ENCODE assay signal across 35 mouse cellular contexts in genomic region chr3:90607361-90607760, GRCm38 (mm10). TPM values are rescaled to one million over a fixed set of nuclear protein-coding genes. Genes with fewer than 3 reads are reported as not detected.
A peak's percentile ranks its signal among the peaks of the same experiment; 100 is the strongest.
DNase-seq lines count a peak whose midpoint lies in the region; ATAC-seq and TF ChIP-seq lines count a peak whose summit lies in the region.
"Had no signal": no experiment of that assay in that cellular context is flagged by ENCODE, and none has a peak within 500 bp of the region (broad histone marks: within the 10 kb centered on the region; RNA-seq: fewer than 3 reads in every experiment).

No protein-coding gene starts in this region.

- peaks cover 39% of the 10 kb centered on the region for H3K4me1 ChIP-seq in limb, embryonic 15.5 days
- H3K4me1 ChIP-seq in limb, embryonic 10.5 days: peaks cover 43% of the 10 kb centered on the region
- peaks cover 41% of the 10 kb centered on the region for H3K4me1 ChIP-seq in embryonic facial prominence, embryonic 10.5 days

- H3K9me3 ChIP-seq in limb, embryonic 15.5 days: no peaks in the 10 kb centered on the region
- no peaks in the 10 kb centered on the region for H3K9me3 ChIP-seq in limb, embryonic 10.5 days (replicated peaks)
- H3K9me3 ChIP-seq in embryonic facial prominence, embryonic 10.5 days: no peaks in the 10 kb centered on the region
- H3K9me3 ChIP-seq: heart, embryonic 10.5 days; heart, embryonic 13.5 days; hindbrain, embryonic 12.5 days; hindbrain, embryonic 15.5 days had no signal

- no peak overlapping the region for H3K4me3 ChIP-seq in gastrocnemius, adult 2 months
- no peak overlapping the region for H3K4me3 ChIP-seq in limb, embryonic 15.5 days
- H3K4me3 ChIP-seq in limb, embryonic 10.5 days: no peak overlapping the region
- no peak overlapping the region for H3K4me3 ChIP-seq in embryonic facial prominence, embryonic 10.5 days
- H3K4me3 ChIP-seq: heart, embryonic 10.5 days; heart, embryonic 13.5 days; hindbrain, embryonic 12.5 days; hindbrain, embryonic 15.5 days had no signal

- no peaks in the 10 kb centered on the region for H3K36me3 ChIP-seq in limb, embryonic 15.5 days
- H3K36me3 ChIP-seq in limb, embryonic 10.5 days: no peaks in the 10 kb centered on the region
- no peaks in the 10 kb centered on the region for H3K36me3 ChIP-seq in embryonic facial prominence, embryonic 10.5 days (replicated peaks)
- H3K36me3 ChIP-seq: heart, embryonic 10.5 days; heart, embryonic 13.5 days; hindbrain, embryonic 12.5 days; hindbrain, embryonic 15.5 days had no signal

- DNase-seq in gastrocnemius, adult 2 months: no peak
- DNase-seq in gastrocnemius, postnatal 10 days: no peak
- no peak for DNase-seq in limb, embryonic 10.5 days (ENCODE audit: low spot score)
- no peak for DNase-seq in embryonic facial prominence, embryonic 10.5 days (ENCODE audit: low spot score)
- no peak for DNase-seq in adrenal gland, postnatal 25 days
- no peak for DNase-seq in adrenal gland, adult 18-20 months (ENCODE audit: low spot score in 2 of 2)
- DNase-seq in thymus, postnatal 10 days (ENCODE audit: low spot score in 2 of 2): no peak
- DNase-seq: adrenal gland, adult 2 months; adrenal gland, postnatal 14 days; cerebellum, adult 11-12 months; cerebellum, adult 9-10 months; cerebellum, postnatal 14 days; forebrain, postnatal 0 days; gastrocnemius, postnatal 36 days; heart, postnatal 14 days; kidney, adult 2 months had no signal

- no peak overlapping the region for H3K4me2 ChIP-seq in limb, embryonic 15.5 days
- H3K4me2 ChIP-seq: heart, embryonic 13.5 days; hindbrain, embryonic 12.5 days; hindbrain, embryonic 15.5 days had no signal

- H3K27ac ChIP-seq in gastrocnemius, adult 2 months: peak overlapping the region; percentile 84
- peak overlapping the region; percentile 57 for H3K27ac ChIP-seq in limb, embryonic 15.5 days
- no peak overlapping the region for H3K27ac ChIP-seq in limb, embryonic 10.5 days
- H3K27ac ChIP-seq in embryonic facial prominence, embryonic 10.5 days (replicated peaks): peak overlapping the region; percentile 48; the same call in 1 of the 2 replicates
- H3K27ac ChIP-seq: heart, embryonic 10.5 days; heart, embryonic 13.5 days; hindbrain, embryonic 12.5 days; hindbrain, embryonic 15.5 days had no signal

- ATAC-seq in limb, embryonic 15.5 days (ENCODE audit: insufficient number of reproducible peaks, low FRiP score, low TSS enrichment, low read depth): no peak
- ATAC-seq: forebrain, embryonic 14.5 days; forebrain, postnatal 0 days; intestine, postnatal 0 days; Patski had no signal

- intact Hi-C loops in gastrocnemius, adult 2 months (cut with DNase I): no loop called here

- no peak for TF ChIP-seq CTCF in gastrocnemius, adult 2 months (IDR thresholded peaks at IDR 0.05)

- 82% methylated on average over 3 of the region's 3 CpGs for WGBS in limb, embryonic 15.5 days
- 88% methylated on average over 3 of the region's 3 CpGs for WGBS in limb, embryonic 10.5 days
- WGBS in embryonic facial prominence, embryonic 10.5 days: 83% methylated on average over 3 of the region's 3 CpGs

- no peak overlapping the region for H3K9ac ChIP-seq in limb, embryonic 15.5 days
- H3K9ac ChIP-seq: forebrain, postnatal 0 days; heart, embryonic 13.5 days; hindbrain, embryonic 12.5 days; hindbrain, embryonic 15.5 days had no signal

- no peaks in the 10 kb centered on the region for H3K27me3 ChIP-seq in limb, embryonic 15.5 days
- no peaks in the 10 kb centered on the region for H3K27me3 ChIP-seq in limb, embryonic 10.5 days (ENCODE audit: low read depth, poor library complexity, severe bottlenecking)
- H3K27me3 ChIP-seq in embryonic facial prominence, embryonic 10.5 days (replicated peaks; ENCODE audit: low read depth, poor library complexity, severe bottlenecking): no peaks in the 10 kb centered on the region
- H3K27me3 ChIP-seq: hindbrain, embryonic 12.5 days; hindbrain, embryonic 15.5 days; Patski had no signal

RNA-seq across cellular contexts. Expression of gene S100a5, which starts 1.0 kb away (rescaled TPM):
- total RNA-seq in gastrocnemius, adult 2 months (2021): 1 to 10 TPM in 1 of 2 experiments, not detected in 1; 2.7 TPM
- total RNA-seq in gastrocnemius, postnatal 10 days (2021): not detected
- polyA plus RNA-seq in limb, embryonic 15.5 days (2015; fragmentation: Nextera tagmentation; extraction: Ambion mirVana): not detected in 2 replicates
- not detected in 2 replicates for polyA plus RNA-seq in limb, embryonic 10.5 days (2016; fragmentation: Nextera tagmentation; extraction: Ambion mirVana)
- polyA plus RNA-seq in embryonic facial prominence, embryonic 10.5 days (2016; fragmentation: Nextera tagmentation; extraction: Ambion mirVana): not detected in 2 replicates
- total RNA-seq in adrenal gland, postnatal 25 days (2021): not detected in 2 replicates
- total RNA-seq in adrenal gland, adult 18-20 months (2021): not detected
- total RNA-seq: adrenal gland, adult 2 months; adrenal gland, postnatal 14 days; ES-E14; forebrain, postnatal 0 days; granulocyte monocyte progenitor cell, adult 5-6 weeks; heart, postnatal 14 days; hematopoietic stem cell, adult 5-6 weeks had no signal
- polyA plus RNA-seq: adrenal gland, adult 2 months; brain, embryonic 14.5 days; embryonic facial prominence, embryonic 11.5 days; forebrain, embryonic 11.5 days; forebrain, embryonic 14.5 days; forebrain, postnatal 0 days; heart, embryonic 10.5 days; heart, embryonic 13.5 days; heart, embryonic 16.5 days; hindbrain, embryonic 12.5 days; hindbrain, embryonic 15.5 days; kidney, adult 2 months; Patski had no signal

RNA-seq across cellular contexts. Expression of gene S100a4, which starts 3.8 kb away (rescaled TPM):
- 10 to 100 TPM in 1 of 2 experiments, 1 to 10 TPM in 1; 9.5 to 17.4 TPM for total RNA-seq in gastrocnemius, adult 2 months (2021)
- 10 to 100 TPM in 1 of 2 experiments, 1 to 10 TPM in 1; 9.6 to 20.1 TPM for total RNA-seq in gastrocnemius, postnatal 10 days (2021)
- 21.0 and 29.6 TPM in 2 replicates for polyA plus RNA-seq in limb, embryonic 15.5 days (2015; fragmentation: Nextera tagmentation; extraction: Ambion mirVana)
- polyA plus RNA-seq in limb, embryonic 10.5 days (2016; fragmentation: Nextera tagmentation; extraction: Ambion mirVana): 0.34 and 0.64 TPM in 2 replicates
- 1.1 TPM in 1 of 2 replicates, not detected in the other for polyA plus RNA-seq in embryonic facial prominence, embryonic 10.5 days (2016; fragmentation: Nextera tagmentation; extraction: Ambion mirVana)
- total RNA-seq in adrenal gland, postnatal 25 days (2021): 7.3 and 11.2 TPM in 2 replicates
- 10 to 100 TPM in 1 of 2 experiments, 1 to 10 TPM in 1; 5.1 to 14.9 TPM for total RNA-seq in adrenal gland, adult 18-20 months (2021)

RNA-seq across cellular contexts. Expression of gene S100a6, which starts 5.3 kb away (rescaled TPM):
- 100 to 1,000 TPM in 1 of 2 experiments, 10 to 100 TPM in 1; 52.2 to 123 TPM for total RNA-seq in gastrocnemius, adult 2 months (2021)
- total RNA-seq in gastrocnemius, postnatal 10 days (2021): 100 to 1,000 TPM in 1 of 2 experiments, 10 to 100 TPM in 1; 83.2 to 102 TPM
- 481 and 553 TPM in 2 replicates for polyA plus RNA-seq in limb, embryonic 15.5 days (2015; fragmentation: Nextera tagmentation; extraction: Ambion mirVana)
- 11.4 and 11.6 TPM in 2 replicates for polyA plus RNA-seq in limb, embryonic 10.5 days (2016; fragmentation: Nextera tagmentation; extraction: Ambion mirVana)
- 17.7 and 21.3 TPM in 2 replicates for polyA plus RNA-seq in embryonic facial prominence, embryonic 10.5 days (2016; fragmentation: Nextera tagmentation; extraction: Ambion mirVana)
- total RNA-seq in adrenal gland, postnatal 25 days (2021): 14.2 and 31.3 TPM in 2 replicates
- 100 to 1,000 TPM in 1 of 2 experiments, 10 to 100 TPM in 1; 40.3 to 108 TPM for total RNA-seq in adrenal gland, adult 18-20 months (2021)

RNA-seq across cellular contexts. Expression of gene Gm42674, which starts 5.7 kb away (rescaled TPM):
- total RNA-seq in gastrocnemius, adult 2 months (2021): not detected
- total RNA-seq in gastrocnemius, postnatal 10 days (2021): not detected
- not detected in 2 replicates for polyA plus RNA-seq in limb, embryonic 15.5 days (2015; fragmentation: Nextera tagmentation; extraction: Ambion mirVana)
- not detected in 2 replicates for polyA plus RNA-seq in limb, embryonic 10.5 days (2016; fragmentation: Nextera tagmentation; extraction: Ambion mirVana)
- polyA plus RNA-seq in embryonic facial prominence, embryonic 10.5 days (2016; fragmentation: Nextera tagmentation; extraction: Ambion mirVana): not detected in 2 replicates
- total RNA-seq in adrenal gland, postnatal 25 days (2021): not detected in 2 replicates
- not detected for total RNA-seq in adrenal gland, adult 18-20 months (2021)
- total RNA-seq: adrenal gland, adult 2 months; adrenal gland, postnatal 14 days; ES-E14; forebrain, postnatal 0 days; gastrocnemius, adult 8-10 months; gastrocnemius, postnatal 36 days; granulocyte monocyte progenitor cell, adult 5-6 weeks; heart, postnatal 14 days; hematopoietic stem cell, adult 5-6 weeks had no signal
- polyA plus RNA-seq: adrenal gland, adult 2 months; brain, embryonic 14.5 days; embryonic facial prominence, embryonic 11.5 days; embryonic facial prominence, embryonic 14.5 days; forebrain, embryonic 11.5 days; forebrain, embryonic 14.5 days; forebrain, postnatal 0 days; frontal cortex, adult 2 months; heart, embryonic 10.5 days; heart, embryonic 13.5 days; heart, embryonic 16.5 days; hindbrain, embryonic 12.5 days; hindbrain, embryonic 15.5 days; intestine, embryonic 14.5 days; intestine, postnatal 0 days; kidney, adult 2 months; Patski had no signal

RNA-seq across cellular contexts. Expression of gene S100a2, which starts 17.3 kb away (rescaled TPM):
- not detected for total RNA-seq in gastrocnemius, adult 2 months (2021)
- total RNA-seq in gastrocnemius, postnatal 10 days (2021): not detected
- not detected in 2 replicates for polyA plus RNA-seq in limb, embryonic 15.5 days (2015; fragmentation: Nextera tagmentation; extraction: Ambion mirVana)
- not detected in 2 replicates for polyA plus RNA-seq in limb, embryonic 10.5 days (2016; fragmentation: Nextera tagmentation; extraction: Ambion mirVana)
- not detected in 2 replicates for polyA plus RNA-seq in embryonic facial prominence, embryonic 10.5 days (2016; fragmentation: Nextera tagmentation; extraction: Ambion mirVana)
- not detected in 2 replicates for total RNA-seq in adrenal gland, postnatal 25 days (2021)
- total RNA-seq in adrenal gland, adult 18-20 months (2021): not detected
- total RNA-seq: adrenal gland, adult 2 months; adrenal gland, postnatal 14 days; ES-E14; forebrain, postnatal 0 days; gastrocnemius, adult 8-10 months; gastrocnemius, postnatal 36 days; granulocyte monocyte progenitor cell, adult 5-6 weeks; heart, postnatal 14 days; hematopoietic stem cell, adult 5-6 weeks had no signal
- polyA plus RNA-seq: adrenal gland, adult 2 months; brain, embryonic 14.5 days; embryonic facial prominence, embryonic 11.5 days; embryonic facial prominence, embryonic 14.5 days; forebrain, embryonic 11.5 days; forebrain, embryonic 14.5 days; forebrain, postnatal 0 days; frontal cortex, adult 2 months; heart, embryonic 10.5 days; heart, embryonic 13.5 days; heart, embryonic 16.5 days; hindbrain, embryonic 12.5 days; hindbrain, embryonic 15.5 days; intestine, embryonic 14.5 days; intestine, postnatal 0 days; kidney, adult 2 months; Patski had no signal
